Mouse (Mus musculus) frontal cortex, postnatal 36 days (tissue): ENCODE results near the gene Zswim3.

Experiments used
- DNase-seq, 2 experiments: peaks; one replicate each; pipeline ENCODE4 v3.0.0; 2022; ENCODE audit warnings: low spot score in 2 of 2

Zswim3 gene

GRCm38 (mm10) chr2:164804533-164805331, at the start of gene Zswim3, which contains the start of gene Acot8:
Gene Zswim3, plus strand, starts transcription at chr2:164805098.
Gene Acot8, minus strand, starts transcription at chr2:164804882.
- DNase-seq = peak; percentile 99

GRCm38 (mm10) chr2:164757841-164758240, 47.1 kb upstream of the Zswim3 start:
- DNase-seq = no peak

- no peak for DNase-seq
Observed at GRCm38 (mm10) chr2:164758692-164759091, 46.2 kb upstream of the Zswim3 start.

GRCm38 (mm10) chr2:164760059-164760833, 44.7 kb upstream of the Zswim3 start:
- DNase-seq = no peak

- DNase-seq = no peak
Observed at GRCm38 (mm10) chr2:164761502-164761901, 43.4 kb upstream of the Zswim3 start.

- no peak for DNase-seq
Observed at GRCm38 (mm10) chr2:164761971-164762370, 42.9 kb upstream of the Zswim3 start.

- no peak for DNase-seq
Observed at GRCm38 (mm10) chr2:164762593-164762992, 42.3 kb upstream of the Zswim3 start.

GRCm38 (mm10) chr2:164765841-164766240, 39.1 kb upstream of the Zswim3 start:
- DNase-seq = peak in 1 of 2 experiments; percentile 63

GRCm38 (mm10) chr2:164767812-164768540, 36.9 kb upstream of the Zswim3 start:
- no peak for DNase-seq

- peak; percentile 98 for DNase-seq
Observed at GRCm38 (mm10) chr2:164769258-164770037, 35.5 kb upstream of the Zswim3 start, which contains the start of gene Ube2c. Gene Ube2c, plus strand, starts transcription at chr2:164769898.

GRCm38 (mm10) chr2:164770279-164770678, 34.6 kb upstream of the Zswim3 start:
- DNase-seq = no peak

- DNase-seq = no peak
Observed at GRCm38 (mm10) chr2:164771123-164771522, 33.8 kb upstream of the Zswim3 start.

GRCm38 (mm10) chr2:164773229-164773988, 31.5 kb upstream of the Zswim3 start:
- no peak for DNase-seq

- DNase-seq = no peak
Observed at GRCm38 (mm10) chr2:164773989-164774364, 30.9 kb upstream of the Zswim3 start.

- DNase-seq = no peak
Observed at GRCm38 (mm10) chr2:164776130-164776529, 28.8 kb upstream of the Zswim3 start.

GRCm38 (mm10) chr2:164776801-164777200, 28.1 kb upstream of the Zswim3 start:
- DNase-seq = no peak

- no peak for DNase-seq
Observed at GRCm38 (mm10) chr2:164777246-164778014, 27.5 kb upstream of the Zswim3 start.

GRCm38 (mm10) chr2:164778015-164778287, 26.9 kb upstream of the Zswim3 start:
- no peak for DNase-seq

GRCm38 (mm10) chr2:164778809-164779208, 26.1 kb upstream of the Zswim3 start:
- no peak for DNase-seq

GRCm38 (mm10) chr2:164779481-164780086, 25.3 kb upstream of the Zswim3 start, which contains the start of gene Tnnc2:
Gene Tnnc2, minus strand, starts transcription at chr2:164779967.
- no peak for DNase-seq
